Mouse (Mus musculus) hindbrain, embryonic 11.5 days (tissue): ENCODE results near the gene Dstyk. TPM values are rescaled to one million over a fixed set of nuclear protein-coding genes. Genes with fewer than 3 reads are reported as not detected.
A peak's percentile ranks its signal among the peaks of the same experiment; 100 is the strongest.

Source experiments
- ATAC-seq: fragments of 200-750 bp; cut with Nextera tagmentation; 2 replicates; pipeline ENCODE4 v1.8.0; 2017; ENCODE audit warnings: mild to moderate bottlenecking, moderate TSS enrichment, moderate library complexity; ENCODE audit not compliant: low FRiP score
- DNase-seq: peaks from one replicate; pipeline ENCODE4 v3.0.0-alpha.2; 2015; ENCODE audit warnings: low spot score
- H3K27ac ChIP-seq: fragments of 300-500 bp; sonication (generic); 2 replicates; pipeline ENCODE4 v1.5.1; 2014; ENCODE audit warnings: mild to moderate bottlenecking, low read depth, low read length
- H3K27me3 ChIP-seq: fragments of 300-500 bp; sonication (generic); 2 replicates; pipeline ENCODE4 v1.6.1; 2014; ENCODE audit warnings: mild to moderate bottlenecking, low read length, moderate library complexity, mixed read lengths; ENCODE audit not compliant: control insufficient read depth, insufficient read depth
- H3K36me3 ChIP-seq: fragments of 300-500 bp; sonication (generic); 2 replicates; pipeline ENCODE4 v1.6.1; 2014; ENCODE audit warnings: mild to moderate bottlenecking, low read length, moderate library complexity, mixed read lengths; ENCODE audit not compliant: control insufficient read depth, insufficient read depth
- H3K4me1 ChIP-seq: fragments of 300-500 bp; sonication (generic); replicated peaks from 2 replicates; pipeline ENCODE4 v1.6.1; 2014; ENCODE audit warnings: low read length, mixed read lengths; ENCODE audit not compliant: control insufficient read depth, insufficient read depth
- H3K4me2 ChIP-seq: fragments of 300-500 bp; sonication (generic); replicated peaks from 2 replicates; pipeline ENCODE4 v1.6.1; 2014; ENCODE audit warnings: mild to moderate bottlenecking, low read depth, low read length
- H3K4me3 ChIP-seq: fragments of 300-500 bp; sonication (generic); 2 replicates; pipeline ENCODE4 v1.5.1; 2014; ENCODE audit warnings: low read depth, low read length
- H3K9ac ChIP-seq: fragments of 300-500 bp; sonication (generic); 2 replicates; pipeline ENCODE4 v1.6.1; 2014; ENCODE audit warnings: low read depth, low read length
- H3K9me3 ChIP-seq: fragments of 300-500 bp; sonication (generic); 2 replicates; pipeline ENCODE4 v1.6.1; 2016; ENCODE audit warnings: low read length; ENCODE audit not compliant: control insufficient read depth
- WGBS: fragments of 180-500 bp; shearing (Covaris S2); extraction: QIAGEN DNeasy Blood & Tissue Kit; methylation state at CpG from one replicate; pipeline ENCODE4 v1.1.7; 2014; 5-methylcytosine and 5-hydroxymethylcytosine counted together
- polyA plus RNA-seq: library from polyadenylated mRNA; unstranded; fragments of >200 nt; fragmentation: Nextera tagmentation; extraction: Ambion mirVana; gene quantifications from 2 replicates; pipeline ENCODE4 v1.2.1, GENCODE M21; 2014

The Dstyk gene
- polyA plus RNA-seq, 1 experiment from 2014 or later = 11.5 TPM

DNA sequence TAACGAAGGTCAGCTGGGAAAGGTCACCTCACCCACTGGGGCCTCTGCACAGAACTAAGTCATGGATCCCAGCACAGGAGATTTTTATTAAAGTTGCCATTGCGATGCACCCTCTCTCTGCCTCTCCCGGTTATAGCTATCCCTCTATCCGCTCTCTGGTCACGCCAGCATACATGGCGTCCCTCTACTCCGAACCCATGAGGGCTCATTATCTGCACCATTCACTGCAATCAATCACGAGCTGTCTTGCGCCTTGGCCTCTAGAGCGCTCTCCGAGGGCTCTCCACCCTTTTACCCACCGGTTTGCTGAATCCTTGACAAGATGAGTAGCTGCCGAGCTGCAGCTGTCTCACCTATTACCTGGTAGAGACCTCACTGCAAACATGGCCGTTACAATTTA lies 32.1 kb upstream of the Dstyk start:
- Histone ChIP-seq H3K4me1 (peaks cover 22% of the 10 kb centered on the region), H3K9me3 (no peaks in the 10 kb centered on the region), H3K4me2 (no peak overlapping the region), H3K9ac (no peak overlapping the region), H3K27ac (peak overlapping the region; percentile 66), H3K36me3 (no peaks in the 10 kb centered on the region), H3K4me3 (no peak overlapping the region), H3K27me3 (no peaks in the 10 kb centered on the region)
- 49% methylated on average over 14 of the region's 14 CpGs for WGBS
- peak; percentile 56 for ATAC-seq
- DNase-seq = peak; percentile 54

DNA sequence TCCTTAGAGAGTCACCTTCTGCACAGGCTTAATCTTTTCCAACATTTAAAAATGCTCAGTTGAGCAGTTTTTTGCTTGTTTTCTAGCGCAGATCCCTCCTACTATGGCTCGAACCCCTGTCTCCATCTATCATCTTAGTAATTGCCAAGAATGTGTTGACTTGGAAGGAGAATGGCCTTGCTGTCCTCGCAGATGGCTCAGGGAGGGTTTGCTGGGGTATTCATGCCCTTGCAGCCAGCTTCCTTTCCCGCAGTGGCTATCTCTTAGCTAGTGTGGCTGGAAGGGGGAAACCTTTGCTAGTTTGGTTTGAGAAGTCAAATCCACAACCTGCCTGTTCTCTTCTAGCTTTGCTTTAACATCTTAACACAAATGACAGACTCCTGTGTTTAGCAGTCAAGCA lies 31.6 kb upstream of the Dstyk start:
- Histone ChIP-seq H3K27ac (peak overlapping the region; percentile 66; the same call in 1 of the 2 replicates), H3K4me1 (peaks cover 25% of the 10 kb centered on the region)

DNA sequence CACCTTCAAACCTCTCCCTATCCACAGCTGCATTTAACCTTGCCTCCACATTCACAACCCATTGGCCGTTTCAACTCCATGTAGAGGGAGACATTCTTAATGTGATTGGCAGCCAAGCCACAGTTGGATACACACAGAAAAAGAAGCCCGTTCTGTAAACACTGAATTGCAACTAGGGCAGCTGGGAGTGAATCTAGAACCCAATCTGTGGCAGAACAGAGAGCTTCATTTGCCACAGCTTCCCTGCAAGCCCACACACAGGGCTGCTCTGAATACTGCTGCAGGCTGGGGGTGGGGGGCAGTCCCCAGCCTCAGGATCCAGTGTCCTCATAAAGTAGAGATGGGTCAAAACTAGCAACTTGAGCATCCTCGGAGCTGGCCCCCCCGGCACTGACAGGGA lies 31.1 kb upstream of the Dstyk start:
- 87% methylated on average over 4 of the region's 4 CpGs for whole genome bisulfite sequencing
- Histone ChIP-seq H3K27ac (0 out of 2 replicates have a peak overlapping the region, but pooled peaks have one; percentile 2), H3K36me3 (no peaks in the 10 kb centered on the region), H3K9ac (no peak overlapping the region), H3K4me1 (peaks cover 25% of the 10 kb centered on the region), H3K4me2 (no peak overlapping the region), H3K27me3 (no peaks in the 10 kb centered on the region), H3K9me3 (no peaks in the 10 kb centered on the region), H3K4me3 (no peak overlapping the region)
- no peak for ATAC-seq
- no peak for DNase-seq

More for the DNA sequence above, 31.6 kb upstream of the Dstyk start:
- no peaks in the 10 kb centered on the region for H3K9me3 ChIP-seq
- H3K9ac ChIP-seq = no peak overlapping the region
- no peak overlapping the region for H3K4me2 ChIP-seq
- H3K4me3 ChIP-seq = no peak overlapping the region
- ATAC-seq (no peak), DNase-seq (no peak)
- WGBS = 72% methylated on average over 4 of the region's 4 CpGs
- H3K27me3 ChIP-seq = no peaks in the 10 kb centered on the region
- no peaks in the 10 kb centered on the region for H3K36me3 ChIP-seq

DNA sequence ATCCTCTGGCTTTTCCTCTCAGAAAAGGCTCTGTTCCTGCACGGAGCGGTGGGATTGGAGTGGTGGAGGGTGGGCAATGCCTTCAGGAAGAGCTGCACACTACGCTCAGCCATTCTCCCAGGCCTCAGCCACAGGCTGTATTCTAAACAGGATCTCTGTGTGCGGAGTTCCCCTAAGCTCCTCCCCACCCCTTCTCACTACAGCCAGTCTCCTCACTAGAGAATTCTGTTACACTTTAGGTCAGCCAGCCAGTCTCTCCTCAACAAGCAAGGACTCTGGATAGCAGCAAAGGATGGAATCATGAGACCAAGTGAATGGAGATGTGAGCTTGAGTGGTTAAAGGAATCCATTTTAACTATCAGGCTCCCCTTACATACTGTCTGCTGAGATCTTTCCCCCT lies 29.4 kb upstream of the Dstyk start:
- Histone ChIP-seq H3K4me1 (peaks cover 25% of the 10 kb centered on the region), H3K9ac (peak overlapping the region; percentile 8), H3K27ac (no peak overlapping the region), H3K4me2 (peak overlapping the region; percentile 21; the same call in 1 of the 2 replicates), H3K9me3 (no peaks in the 10 kb centered on the region), H3K4me3 (no peak overlapping the region), H3K27me3 (no peaks in the 10 kb centered on the region), H3K36me3 (no peaks in the 10 kb centered on the region)
- no peak for ATAC-seq
- WGBS = 57% methylated on average over 4 of the region's 4 CpGs
- no peak for DNase-seq

DNA sequence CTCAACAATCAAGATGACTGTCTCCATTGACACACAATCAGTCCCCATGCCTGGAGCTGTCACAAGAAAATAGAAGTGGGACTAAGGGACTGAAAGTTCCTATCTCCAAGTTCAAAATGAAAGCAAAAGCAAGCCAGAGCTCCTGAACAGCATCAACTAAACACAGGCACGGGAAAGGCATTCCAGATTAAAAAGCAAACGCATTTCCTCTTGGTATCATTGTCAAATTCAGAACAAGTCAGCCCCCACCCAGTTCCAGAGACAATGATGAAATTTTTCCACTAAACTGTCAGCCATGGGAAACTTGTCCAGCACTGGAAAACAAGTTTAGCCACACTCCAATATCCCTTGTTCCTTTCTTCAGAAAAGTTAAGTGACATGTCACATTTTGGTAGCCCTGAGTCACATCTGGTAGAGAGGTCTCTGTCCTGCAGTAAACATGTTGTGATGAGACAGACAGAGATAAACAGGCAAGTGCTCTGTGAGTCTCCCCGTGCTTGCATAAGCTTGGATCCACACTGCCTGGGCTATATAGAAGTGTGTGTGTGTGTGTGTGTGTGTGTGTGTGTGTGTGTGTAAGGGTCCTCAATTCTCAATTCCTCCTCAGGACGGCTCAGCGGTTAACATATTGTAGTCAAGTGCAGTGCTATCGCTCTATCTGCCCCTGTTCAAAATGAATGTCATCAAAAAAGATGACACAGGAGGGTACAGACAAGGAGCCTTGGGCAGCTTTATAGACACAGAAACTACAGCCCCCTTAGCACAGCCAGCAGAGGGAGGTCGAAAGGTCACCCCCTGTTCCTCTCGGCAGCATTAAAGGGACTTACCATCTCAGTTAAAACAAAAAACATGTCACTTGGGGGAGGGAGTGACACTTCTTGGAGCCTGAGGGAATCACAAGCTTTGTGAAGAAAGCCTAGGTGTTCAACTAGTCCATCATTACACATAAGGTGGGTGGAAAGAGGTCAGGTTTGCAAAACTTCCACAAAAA lies 28.2 kb upstream of the Dstyk start:
- ATAC-seq = no peak
- H3K27ac ChIP-seq = peak overlapping the region; percentile 90
- H3K9me3 ChIP-seq = no peaks in the 10 kb centered on the region
- no peaks in the 10 kb centered on the region for H3K27me3 ChIP-seq
- peak overlapping the region; percentile 79 for H3K4me3 ChIP-seq
- peaks cover 25% of the 10 kb centered on the region for H3K4me1 ChIP-seq
- 47% methylated on average over 8 of the region's 8 CpGs for WGBS
- H3K4me2 ChIP-seq = peak overlapping the region; percentile 90
- H3K9ac ChIP-seq = peak overlapping the region; percentile 16; the same call in 1 of the 2 replicates
- H3K36me3 ChIP-seq = no peaks in the 10 kb centered on the region
- no peak for DNase-seq

DNA sequence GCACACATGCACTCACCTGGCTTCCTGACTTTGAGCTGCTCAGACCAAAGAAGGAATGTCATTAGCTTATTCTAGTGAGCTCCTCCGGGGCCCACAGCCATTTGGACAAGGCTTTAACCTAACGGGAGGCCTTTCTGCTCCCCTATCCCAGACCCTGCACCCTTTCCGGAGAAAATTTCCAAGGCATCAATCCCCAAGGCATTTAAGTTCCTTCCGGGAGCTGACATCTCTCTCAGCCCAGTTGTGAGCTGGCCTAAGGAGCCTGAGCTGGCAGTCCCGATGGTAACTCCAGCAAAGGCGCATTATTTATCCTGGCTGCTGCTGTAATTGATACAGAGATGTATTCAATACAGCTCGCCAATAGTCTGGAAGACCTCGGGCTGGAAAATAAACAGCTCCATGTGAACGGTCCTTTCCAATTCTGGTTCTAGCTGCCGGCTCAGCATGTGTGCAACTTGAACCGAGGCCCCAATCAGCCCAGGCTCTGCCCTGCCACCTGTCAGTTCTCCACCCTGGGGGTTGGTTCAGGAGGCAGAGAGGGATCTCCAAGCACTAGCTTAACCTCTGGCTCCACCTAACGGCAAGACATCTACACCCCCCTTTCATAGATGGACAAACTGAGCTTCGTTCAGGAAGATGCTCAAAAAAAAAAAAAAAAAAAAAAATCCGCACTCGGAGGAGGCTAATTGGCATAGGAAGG lies 27.3 kb upstream of the Dstyk start:
- no peak for ATAC-seq

DNA sequence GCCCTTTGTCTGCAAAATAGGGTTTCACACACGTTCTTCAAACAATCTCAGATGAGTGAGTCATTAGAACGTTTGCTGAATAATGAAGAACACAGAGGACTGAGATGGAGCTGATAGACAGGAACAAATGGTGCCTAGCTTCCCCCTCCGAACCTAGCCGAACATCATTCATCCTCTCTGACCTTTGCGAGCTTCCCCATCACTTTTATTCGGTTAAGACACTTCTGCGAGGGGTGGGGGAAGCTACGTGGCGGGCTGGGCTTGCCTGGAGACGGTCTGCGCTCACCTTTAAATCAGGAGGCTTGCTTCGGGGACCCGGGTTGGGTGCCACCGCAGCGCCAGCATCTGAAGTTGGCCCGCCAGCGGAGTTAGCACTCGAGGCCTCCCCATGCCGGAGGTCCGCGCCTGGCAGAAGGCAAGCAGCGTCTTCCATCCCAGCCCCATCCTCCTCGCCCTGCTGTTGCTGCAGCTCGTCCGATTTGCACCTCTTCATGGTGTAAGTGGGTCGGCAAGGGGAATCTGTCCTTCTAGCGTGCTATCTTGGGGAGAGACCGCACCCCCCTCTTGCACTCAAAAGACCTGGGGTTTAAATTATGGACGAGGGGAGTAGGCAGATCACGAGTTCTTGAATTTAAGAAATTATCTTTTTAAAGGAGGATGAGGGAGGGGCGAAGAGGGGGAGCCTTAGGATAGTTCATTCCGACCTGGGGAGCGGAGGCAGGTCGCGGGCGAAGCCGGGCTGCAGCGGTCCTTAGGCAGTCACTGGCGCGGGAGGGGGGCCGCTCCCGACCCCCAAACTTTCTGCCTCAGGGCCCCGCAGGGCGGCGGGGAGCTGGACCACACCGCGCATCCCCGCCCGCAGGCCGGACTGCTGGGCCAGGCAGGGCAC lies 26.4 kb upstream of the Dstyk start, which contains the start of gene Tmcc2:
Tmcc2 (minus strand) TSS at position 591 of the 889 bp plus-strand sequence.
- H3K27me3 ChIP-seq = no peaks in the 10 kb centered on the region
- H3K27ac ChIP-seq = peak within 1 kb of the TSS; percentile 90
- peak within 1 kb of the TSS; percentile 79 for H3K4me3 ChIP-seq
- WGBS = under 1% methylated on average over 50 of the region's 50 CpGs
- H3K9ac ChIP-seq = peak within 1 kb of the TSS; percentile 94
- peaks cover 19% of the 10 kb centered on the region for H3K4me1 ChIP-seq
- DNase-seq = peak; percentile 74
- peak within 1 kb of the TSS; percentile 90 for H3K4me2 ChIP-seq
- peak; percentile 32 for ATAC-seq
- no peaks in the 10 kb centered on the region for H3K36me3 ChIP-seq
- H3K9me3 ChIP-seq = no peaks in the 10 kb centered on the region

More for the DNA sequence above, 27.3 kb upstream of the Dstyk start:
- Histone ChIP-seq H3K9ac (peak overlapping the region; percentile 94), H3K4me2 (peak overlapping the region; percentile 90), H3K27me3 (no peaks in the 10 kb centered on the region), H3K4me1 (peaks cover 22% of the 10 kb centered on the region), H3K27ac (peak overlapping the region; percentile 90), H3K36me3 (no peaks in the 10 kb centered on the region), H3K4me3 (peak overlapping the region; percentile 79), H3K9me3 (no peaks in the 10 kb centered on the region)
- WGBS = 13% methylated on average over 15 of the region's 15 CpGs
- peak; percentile 70 for DNase-seq

DNA sequence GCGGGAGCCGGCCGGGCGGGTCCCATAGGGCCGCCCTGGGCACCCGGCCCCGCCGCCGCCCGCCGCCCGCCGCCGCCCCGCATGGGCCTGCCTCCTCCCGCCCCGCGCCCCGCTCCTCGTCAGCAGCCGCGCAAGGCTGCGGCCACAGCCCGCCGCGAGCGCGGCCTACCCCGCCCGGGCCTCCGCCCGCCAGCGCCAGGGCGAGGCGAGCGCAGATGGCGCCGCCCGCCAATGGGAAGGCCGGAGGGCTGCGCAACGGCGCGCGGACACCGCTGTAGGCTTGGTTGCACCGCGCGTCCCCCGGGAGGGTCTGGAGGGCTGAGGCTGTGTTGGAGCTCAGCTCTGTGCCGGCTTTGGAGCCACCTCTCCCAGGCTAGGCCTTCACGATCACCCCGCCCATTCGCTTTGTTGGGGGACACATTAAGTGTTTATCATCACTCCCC lies 25.8 kb upstream of the Dstyk start:
- DNase-seq (peak; percentile 91), ATAC-seq (peak; percentile 96)
- Histone ChIP-seq H3K27me3 (no peaks in the 10 kb centered on the region), H3K27ac (peak overlapping the region; percentile 90), H3K9me3 (no peaks in the 10 kb centered on the region), H3K4me2 (peak overlapping the region; percentile 90), H3K9ac (peak overlapping the region; percentile 94), H3K4me3 (peak overlapping the region; percentile 79), H3K36me3 (no peaks in the 10 kb centered on the region), H3K4me1 (peaks cover 16% of the 10 kb centered on the region)
- WGBS = 0% methylated on average over 41 of the region's 54 CpGs
